Mouse (Mus musculus) heart, embryonic 16.5 days (tissue): Measurements from ENCODE around the gene Npas1. TPM values are rescaled to one million over a fixed set of nuclear protein-coding genes. Genes with fewer than 3 reads are reported as not detected.

Source experiments
- ATAC-seq: fragments of 200-750 bp; cut with Nextera tagmentation; replicated peaks from 2 replicates; pipeline ENCODE4 v1.8.0; 2017; ENCODE audit warnings: moderate number of reproducible peaks; ENCODE audit not compliant: insufficient read depth, low FRiP score; ENCODE audit errors: extremely low read depth
- H3K27ac ChIP-seq: fragments of 300-500 bp; sonication (generic); 2 replicates; pipeline ENCODE4 v1.5.1; 2014; ENCODE audit warnings: mild to moderate bottlenecking, low read length, control low read depth, moderate library complexity
- H3K27me3 ChIP-seq: fragments of 300-500 bp; sonication (generic); 2 replicates; pipeline ENCODE4 v1.6.1; 2014; ENCODE audit warnings: low read length, mixed read lengths; ENCODE audit not compliant: control insufficient read depth, insufficient read depth
- H3K36me3 ChIP-seq: fragments of 300-500 bp; sonication (generic); 2 replicates; pipeline ENCODE4 v1.6.1; 2014; ENCODE audit not compliant: control insufficient read depth, insufficient read depth
- H3K4me1 ChIP-seq: fragments of 300-500 bp; sonication (generic); 2 replicates; pipeline ENCODE4 v1.6.1; 2014; ENCODE audit warnings: low read length, mixed read lengths; ENCODE audit not compliant: control insufficient read depth, insufficient read depth
- H3K4me2 ChIP-seq: fragments of 300-500 bp; sonication (generic); 2 replicates; pipeline ENCODE4 v1.6.1; 2014; ENCODE audit warnings: low read depth, mild to moderate bottlenecking, control low read depth, low read length
- H3K4me3 ChIP-seq: fragments of 300-500 bp; sonication (generic); 2 replicates; pipeline ENCODE4 v1.5.1; 2014; ENCODE audit warnings: mild to moderate bottlenecking, control low read depth, low read length
- H3K9ac ChIP-seq: fragments of 300-500 bp; sonication (generic); 2 replicates; pipeline ENCODE4 v1.6.1; 2014; ENCODE audit warnings: low read length, control low read depth
- H3K9me3 ChIP-seq: fragments of 300-500 bp; sonication (generic); replicated peaks from 2 replicates; pipeline ENCODE4 v1.6.1; 2016; ENCODE audit warnings: low read length; ENCODE audit not compliant: control insufficient read depth
- WGBS: fragments of 180-500 bp; shearing (Covaris S2); extraction: QIAGEN DNeasy Blood & Tissue Kit; methylation state at CpG from one replicate; pipeline ENCODE4 v1.1.7; 2014; 5-methylcytosine and 5-hydroxymethylcytosine counted together
- polyA plus RNA-seq: library from polyadenylated mRNA; unstranded; fragments of >200 nt; fragmentation: Nextera tagmentation; extraction: Ambion mirVana; gene quantifications from 2 replicates; pipeline ENCODE4 v1.2.1, GENCODE M21; 2015

Gene Npas1
- polyA plus RNA-seq, 1 experiment from 2014 or later = 0.59 TPM

DNA sequence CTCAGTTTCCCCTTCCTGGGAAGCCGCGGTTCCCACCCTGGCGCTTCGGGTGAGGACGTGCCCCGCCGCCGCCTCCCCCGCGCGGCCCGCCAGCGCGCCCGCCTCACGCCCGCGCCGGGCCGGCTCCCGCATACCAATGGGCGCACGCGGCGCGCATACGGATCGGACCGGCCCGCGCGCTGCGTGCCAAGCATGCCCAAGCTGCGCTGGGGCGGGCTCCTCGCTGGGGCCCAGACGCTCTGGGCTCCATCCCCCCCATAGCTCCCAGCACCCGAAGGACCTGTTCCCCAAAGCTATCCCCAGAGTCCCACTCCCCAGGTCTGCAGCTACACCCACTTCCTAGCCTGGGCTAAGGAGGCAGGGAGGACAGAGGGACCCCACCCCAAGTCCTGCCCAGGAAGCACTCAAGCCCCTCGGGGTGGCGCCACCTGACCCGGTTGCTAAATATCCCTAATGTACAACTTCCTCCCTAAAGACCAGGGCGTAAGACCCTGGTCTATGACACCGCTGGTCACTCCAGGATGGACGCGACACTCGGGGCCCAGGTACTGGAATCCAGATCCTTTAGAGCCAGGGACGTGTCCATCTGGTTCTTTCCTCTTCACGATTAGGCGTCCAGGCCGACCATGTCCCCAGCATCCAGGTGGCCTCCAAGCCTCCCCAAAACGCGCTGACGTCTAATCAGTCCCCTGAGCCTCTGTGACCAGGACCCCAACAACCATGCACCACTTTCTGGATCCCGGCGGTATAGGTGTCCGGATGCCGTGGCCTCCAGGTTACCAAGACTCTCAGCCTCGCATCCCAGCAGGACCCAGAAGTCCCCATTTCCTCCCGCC, 1.5 kb downstream of the Npas1 start:
- no peak overlapping the region for H3K9ac ChIP-seq
- no peak overlapping the region for H3K27ac ChIP-seq
- 1% methylated on average over 59 of the region's 59 CpGs for WGBS
- H3K4me3 ChIP-seq = peak overlapping the region; percentile 36
- ATAC-seq = no peak
- no peaks in the 10 kb centered on the region for H3K9me3 ChIP-seq
- H3K36me3 ChIP-seq = no peaks in the 10 kb centered on the region
- peaks cover 15% of the 10 kb centered on the region for H3K4me1 ChIP-seq
- peaks cover 63% of the 10 kb centered on the region for H3K27me3 ChIP-seq
- H3K4me2 ChIP-seq = peak overlapping the region; percentile 48

DNA sequence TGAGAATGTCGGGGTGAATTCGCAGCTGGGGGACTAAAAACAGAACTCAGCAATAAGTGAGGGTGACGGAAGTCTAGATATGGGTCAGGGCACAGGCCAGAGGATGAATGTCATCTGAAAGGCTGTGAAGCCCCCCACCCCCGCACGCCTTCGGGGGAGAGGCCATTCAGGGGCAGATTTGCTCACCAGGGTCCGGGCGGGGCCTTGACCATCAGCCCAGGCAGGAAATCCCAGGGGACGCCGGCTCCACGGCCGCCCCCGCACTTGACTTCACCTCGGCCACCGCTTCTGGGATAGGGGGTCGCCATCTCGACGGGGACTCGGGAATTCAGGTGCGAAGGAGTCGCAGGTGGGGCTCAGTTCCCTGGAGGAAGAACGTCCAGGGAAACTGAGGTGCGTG, 2.2 kb downstream of the Npas1 start:
- H3K9ac ChIP-seq = no peak overlapping the region
- 4% methylated on average over 23 of the region's 23 CpGs for WGBS
- no peak overlapping the region for H3K27ac ChIP-seq
- H3K4me2 ChIP-seq = peak overlapping the region; percentile 41; the same call in 1 of the 2 replicates
- no peaks in the 10 kb centered on the region for H3K36me3 ChIP-seq
- no peaks in the 10 kb centered on the region for H3K9me3 ChIP-seq
- H3K27me3 ChIP-seq = peaks cover 69% of the 10 kb centered on the region
- peak overlapping the region; percentile 36 for H3K4me3 ChIP-seq
- H3K4me1 ChIP-seq = peaks cover 15% of the 10 kb centered on the region
- no peak for ATAC-seq

DNA sequence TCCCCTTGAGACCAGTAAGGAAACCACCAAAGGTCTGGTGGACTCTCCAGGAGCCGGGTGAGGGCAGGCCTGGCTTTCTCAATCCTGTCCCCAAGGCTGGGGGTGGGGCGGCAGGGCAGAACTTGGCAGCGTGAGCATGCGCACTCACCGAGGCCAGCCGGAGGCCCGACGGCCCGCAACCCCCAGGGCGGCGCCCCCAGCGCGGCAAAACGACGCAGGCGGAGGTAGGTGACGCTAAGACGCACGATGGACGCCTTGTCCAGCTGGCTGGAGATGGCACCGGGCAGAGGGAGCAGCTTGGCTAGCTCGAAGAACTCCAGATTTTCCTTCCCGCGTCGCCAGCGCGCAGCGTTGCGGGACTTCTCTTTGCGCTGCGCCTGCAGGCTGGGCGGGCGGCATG, 3.1 kb downstream of the Npas1 start:
- 5% methylated on average over 33 of the region's 33 CpGs for WGBS
- 0 out of 2 replicates have a peak, but pooled peaks have one; percentile 9 for ATAC-seq

DNA sequence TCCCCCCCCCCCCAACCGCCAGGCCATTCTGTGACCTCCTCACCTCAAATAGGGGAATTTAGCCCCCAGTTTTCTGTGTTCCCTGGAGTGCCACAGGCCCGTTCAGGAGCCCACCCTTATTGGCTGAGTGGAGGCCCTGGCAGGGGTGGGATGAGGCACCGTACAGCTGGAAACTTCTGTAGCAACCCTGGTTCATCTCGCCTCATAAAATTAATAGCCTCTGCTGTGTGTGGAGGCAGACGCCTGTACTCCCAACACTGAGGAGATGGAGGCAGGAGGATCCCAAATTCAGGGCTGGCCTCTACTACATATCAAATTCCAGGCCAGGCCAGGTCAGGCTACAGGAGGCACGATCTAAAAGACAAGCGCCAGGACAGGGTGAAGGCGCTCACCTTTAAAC, 3.7 kb downstream of the Npas1 start:
- 67% methylated on average over 8 of the region's 8 CpGs for WGBS
- H3K9ac ChIP-seq = no peak overlapping the region
- H3K27ac ChIP-seq = no peak overlapping the region
- no peak overlapping the region for H3K4me3 ChIP-seq
- H3K36me3 ChIP-seq = no peaks in the 10 kb centered on the region
- H3K27me3 ChIP-seq = peaks cover 76% of the 10 kb centered on the region
- no peak for ATAC-seq
- no peaks in the 10 kb centered on the region for H3K9me3 ChIP-seq
- H3K4me2 ChIP-seq = no peak overlapping the region
- peaks cover 15% of the 10 kb centered on the region for H3K4me1 ChIP-seq

More for the DNA sequence above, 3.1 kb downstream of the Npas1 start:
- Histone ChIP-seq H3K4me2 (peak overlapping the region; percentile 54), H3K4me1 (peaks cover 15% of the 10 kb centered on the region), H3K4me3 (peak overlapping the region; percentile 39), H3K9ac (peak overlapping the region; percentile 56; the same call in 1 of the 2 replicates), H3K9me3 (no peaks in the 10 kb centered on the region), H3K27ac (no peak overlapping the region), H3K27me3 (peaks cover 73% of the 10 kb centered on the region), H3K36me3 (no peaks in the 10 kb centered on the region)

DNA sequence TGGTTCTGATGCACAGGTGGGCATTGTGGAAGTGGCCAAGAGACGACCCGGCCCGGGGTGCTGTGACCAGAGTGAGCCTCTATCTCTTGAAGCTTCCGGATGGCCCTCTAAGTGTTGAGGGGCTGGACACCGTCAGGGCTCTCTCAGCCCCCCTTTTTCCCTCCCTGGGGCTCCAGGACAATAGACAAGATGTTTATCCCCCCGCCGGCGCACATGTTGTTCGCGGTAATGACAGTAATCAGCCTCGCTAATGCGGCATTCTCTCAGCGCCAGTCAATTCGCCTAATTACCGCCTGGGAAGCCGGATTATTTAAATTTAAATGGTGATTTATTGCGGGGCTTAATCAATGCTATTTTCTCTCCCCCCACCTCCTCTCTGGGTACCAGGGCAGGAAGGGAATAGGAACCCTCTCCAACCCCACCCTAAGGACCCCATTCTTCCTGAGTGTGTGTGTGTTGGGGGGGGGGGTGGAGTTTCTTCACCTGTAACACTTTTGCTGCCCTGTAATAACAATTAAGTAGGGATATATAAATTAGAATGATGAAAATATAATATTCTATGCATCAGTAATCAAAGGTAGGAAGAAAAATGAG, 5.3 kb downstream of the Npas1 start:
- Histone ChIP-seq H3K27me3 (peaks cover 75% of the 10 kb centered on the region), H3K9me3 (no peaks in the 10 kb centered on the region), H3K27ac (no peak overlapping the region), H3K4me2 (no peak overlapping the region), H3K9ac (no peak overlapping the region), H3K4me3 (no peak overlapping the region), H3K36me3 (no peaks in the 10 kb centered on the region), H3K4me1 (peaks cover 15% of the 10 kb centered on the region)
- ATAC-seq = no peak
- 14% methylated on average over 17 of the region's 17 CpGs for WGBS

DNA sequence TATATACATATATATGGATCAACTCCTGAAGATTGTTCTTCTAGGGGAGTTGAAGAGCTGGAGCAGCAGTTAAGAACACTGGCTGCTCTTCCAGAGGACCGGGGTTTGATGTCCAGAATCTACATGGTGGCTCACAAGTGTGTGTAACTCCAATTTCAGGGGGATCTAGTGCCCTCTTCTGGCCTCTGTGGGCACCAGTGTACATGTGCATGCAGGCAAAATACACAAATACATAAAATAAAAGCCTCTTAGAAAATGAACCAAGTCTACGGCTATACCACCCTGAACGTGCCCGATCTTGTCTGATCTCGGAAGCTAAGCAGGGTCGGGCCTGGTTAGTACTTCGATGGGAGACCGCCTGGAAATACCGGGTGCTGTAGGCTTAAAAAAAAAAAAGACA, 6.0 kb downstream of the Npas1 start:
- Histone ChIP-seq H3K9me3 (no peaks in the 10 kb centered on the region), H3K4me1 (peaks cover 15% of the 10 kb centered on the region), H3K4me2 (no peak overlapping the region), H3K36me3 (no peaks in the 10 kb centered on the region), H3K27ac (no peak overlapping the region), H3K27me3 (peaks cover 69% of the 10 kb centered on the region), H3K9ac (no peak overlapping the region), H3K4me3 (no peak overlapping the region)
- WGBS = 30% methylated on average over 9 of the region's 9 CpGs
- ATAC-seq = no peak

DNA sequence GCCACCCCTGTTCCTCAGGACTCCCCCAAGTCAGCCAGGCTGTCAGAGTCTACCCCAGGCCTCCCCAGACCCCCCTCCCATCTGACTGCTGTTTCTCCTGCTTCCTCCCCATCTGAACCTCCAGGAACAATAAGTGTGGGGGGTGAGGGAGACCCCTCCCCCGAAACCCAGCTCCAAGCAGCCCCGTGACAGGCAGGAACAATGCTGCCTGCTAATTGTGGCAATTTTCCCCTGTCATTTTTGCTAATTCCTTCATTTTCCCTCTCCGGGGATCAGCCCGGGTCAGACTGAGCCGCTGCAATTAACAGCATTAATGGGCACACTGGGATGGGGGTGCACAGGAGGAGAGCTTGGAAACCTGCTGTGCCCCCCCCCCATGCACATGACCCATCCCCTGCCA, 9.4 kb downstream of the Npas1 start:
- Histone ChIP-seq H3K9ac (no peak overlapping the region), H3K9me3 (no peaks in the 10 kb centered on the region), H3K4me2 (no peak overlapping the region), H3K4me3 (no peak overlapping the region), H3K27me3 (peaks cover 40% of the 10 kb centered on the region), H3K4me1 (no peaks in the 10 kb centered on the region), H3K27ac (no peak overlapping the region), H3K36me3 (no peaks in the 10 kb centered on the region)
- ATAC-seq = no peak
- WGBS = 43% methylated on average over 5 of the region's 5 CpGs

DNA sequence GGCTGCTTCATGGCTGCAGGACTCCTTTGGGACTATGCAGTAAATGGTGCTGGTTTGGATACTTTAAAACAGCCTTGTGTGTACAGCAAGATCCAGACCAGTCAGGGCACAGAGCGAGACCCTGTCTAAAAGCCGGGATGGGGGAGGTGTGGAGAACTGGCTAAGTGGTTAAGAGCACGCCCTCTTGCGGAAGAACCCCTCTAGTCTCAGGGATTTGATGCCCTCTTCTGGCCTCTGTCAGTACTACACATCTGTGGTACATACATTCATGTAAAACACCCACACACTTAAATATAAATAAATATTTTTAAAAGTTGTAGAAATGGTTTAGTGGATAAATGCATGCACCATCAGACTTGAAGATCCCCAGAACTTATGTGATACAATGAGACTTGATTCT, 11.0 kb downstream of the Npas1 start:
- Histone ChIP-seq H3K4me3 (no peak overlapping the region), H3K9me3 (no peaks in the 10 kb centered on the region), H3K36me3 (no peaks in the 10 kb centered on the region), H3K27me3 (peaks cover 28% of the 10 kb centered on the region), H3K9ac (no peak overlapping the region), H3K4me2 (no peak overlapping the region), H3K27ac (no peak overlapping the region), H3K4me1 (no peaks in the 10 kb centered on the region)
- 62% methylated on average over 4 of the region's 4 CpGs for WGBS
- ATAC-seq = no peak

DNA sequence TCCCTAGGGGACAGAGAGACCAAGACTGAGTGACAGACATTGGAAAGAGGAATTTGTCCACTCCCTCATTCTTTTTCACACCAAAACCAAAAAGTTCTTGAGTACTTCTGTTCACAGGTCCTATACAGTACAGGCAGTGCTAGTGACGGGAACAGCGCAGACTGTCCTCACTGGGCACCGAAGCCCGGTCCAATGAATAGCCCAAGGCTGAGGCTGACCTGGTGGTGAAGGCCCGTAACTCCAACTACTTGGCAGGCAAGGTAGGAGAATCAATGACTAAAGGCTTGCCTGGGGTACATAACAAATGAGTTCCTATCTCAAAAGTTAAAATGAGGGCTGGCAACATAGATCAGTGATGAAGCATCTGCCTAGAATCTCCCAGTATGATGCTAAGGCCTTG, 12.0 kb downstream of the Npas1 start:
- Histone ChIP-seq H3K9ac (no peak overlapping the region), H3K4me1 (no peaks in the 10 kb centered on the region), H3K36me3 (no peaks in the 10 kb centered on the region), H3K4me2 (no peak overlapping the region), H3K9me3 (no peaks in the 10 kb centered on the region), H3K27me3 (peaks cover 21% of the 10 kb centered on the region), H3K27ac (no peak overlapping the region), H3K4me3 (no peak overlapping the region)
- WGBS = 89% methylated on average over 5 of the region's 5 CpGs
- no peak for ATAC-seq
